Mouse (Mus musculus) thymus, postnatal 10 days (tissue): ENCODE data around the gene Tas1r2.

Experiments used
- DNase-seq, 2 experiments: peaks; one replicate each; pipeline ENCODE4 v3.0.0; 2021; ENCODE audit warnings: low spot score in 2 of 2

Tas1r2 gene

DNA sequence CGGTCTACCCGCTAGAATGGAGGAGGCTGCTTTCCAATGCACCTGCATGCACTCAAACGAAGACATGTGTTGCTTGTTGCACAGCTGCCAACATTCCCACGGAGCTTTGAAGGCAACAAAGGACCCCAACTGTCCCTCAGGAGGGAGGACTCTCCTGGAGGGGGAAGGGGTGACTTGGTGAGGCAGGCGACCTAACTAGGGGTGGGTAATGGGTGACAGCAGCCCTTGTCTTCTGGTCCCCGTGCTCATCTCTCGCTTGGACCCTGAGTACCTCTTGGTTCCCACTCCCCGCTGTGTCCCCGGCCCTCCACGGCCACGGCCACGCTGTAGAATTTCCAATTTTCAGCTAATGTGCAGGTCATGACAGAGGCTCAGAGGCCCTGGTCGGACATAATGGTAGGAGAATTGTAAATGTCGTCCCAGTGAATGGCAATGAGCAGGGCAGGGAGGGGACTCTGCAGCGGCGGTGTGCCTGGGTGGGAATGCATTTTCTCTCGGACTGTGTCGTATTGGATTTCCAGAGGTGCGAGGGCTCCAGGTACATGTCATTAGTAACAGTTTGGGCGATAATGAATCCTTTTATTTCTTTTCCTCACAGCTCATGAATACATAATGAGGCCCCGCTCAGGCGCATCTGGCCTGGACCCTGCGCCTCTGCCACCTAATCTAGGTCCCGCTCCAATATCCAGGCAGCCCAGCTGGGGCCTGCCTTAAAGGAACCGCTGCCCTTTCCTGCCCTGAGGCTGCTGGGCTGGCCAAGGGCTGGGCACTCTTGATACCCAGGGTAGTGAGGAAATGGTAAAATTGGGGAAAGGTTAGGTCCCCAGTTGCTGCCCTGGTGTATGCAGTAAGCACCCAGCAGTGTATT, 57.4 kb downstream of the Tas1r2 start:
- no peak for DNase-seq

DNA sequence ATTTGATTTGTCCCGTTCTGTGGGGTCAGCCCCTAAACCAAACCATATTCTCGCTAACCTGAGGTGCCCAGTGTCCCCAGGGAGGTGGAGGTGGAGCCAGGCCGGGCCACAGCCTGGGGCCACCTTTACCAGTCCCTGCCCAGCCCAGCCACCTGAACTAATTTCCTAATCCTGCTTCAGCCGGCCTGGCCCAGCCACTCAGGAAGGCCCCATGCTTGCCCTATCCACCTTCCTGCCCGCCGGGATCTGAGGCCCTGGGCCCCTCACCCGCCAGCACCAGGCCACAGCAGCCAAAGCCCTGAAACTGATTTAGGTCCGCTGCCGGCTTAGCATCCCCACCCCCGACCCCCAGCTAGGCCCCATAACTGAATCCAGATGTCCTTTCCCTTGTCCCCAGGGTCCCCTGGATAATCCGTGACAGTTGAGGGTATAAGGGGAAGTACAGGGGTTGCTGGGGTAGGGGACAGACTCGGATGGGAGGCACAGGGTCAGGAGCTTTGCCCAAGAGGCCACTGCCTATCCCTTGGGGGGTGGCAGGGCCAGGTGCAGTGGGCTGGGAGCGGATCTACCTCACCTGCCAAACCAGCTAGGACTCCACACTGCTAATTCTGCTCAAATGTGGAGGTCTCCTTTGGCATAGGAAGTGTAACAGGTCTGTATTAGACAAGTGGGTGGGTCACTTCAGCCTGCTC, 62.0 kb downstream of the Tas1r2 start:
- DNase-seq, result no peak

DNA sequence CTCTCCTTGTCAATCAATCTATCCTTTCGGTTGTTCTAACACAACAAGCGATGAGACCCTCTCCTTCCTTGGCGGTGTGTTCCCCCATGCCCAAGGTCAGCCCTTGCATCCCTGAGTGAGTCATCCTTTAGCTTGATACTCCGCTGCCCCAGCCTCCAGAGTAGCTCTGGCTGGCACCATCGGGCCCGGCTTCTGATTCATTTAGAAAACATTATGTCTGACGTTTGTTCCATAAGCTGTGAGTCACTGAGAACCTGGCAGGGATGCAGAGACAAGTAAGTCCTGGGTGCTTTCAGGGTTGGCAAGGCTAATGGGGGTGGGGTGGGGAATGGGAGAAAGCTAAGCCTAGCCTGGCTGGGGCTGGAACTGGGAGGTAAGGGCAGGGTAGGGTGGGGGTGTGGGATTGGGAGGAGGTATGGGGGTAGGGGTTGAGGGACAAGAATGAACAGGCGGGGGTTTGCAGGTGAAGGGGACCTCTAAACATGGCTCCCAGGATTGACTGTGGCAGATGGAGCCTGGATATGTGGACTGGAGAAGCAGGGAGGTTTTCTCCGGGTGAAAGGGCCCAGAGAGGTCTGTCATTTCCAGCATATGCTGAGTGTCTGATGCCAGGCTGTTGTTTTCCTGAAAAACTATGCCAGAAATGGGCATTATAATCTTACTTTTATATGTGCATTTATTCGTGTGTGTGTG, 63.3 kb downstream of the Tas1r2 start:
- no peak for DNase-seq

- no peak for DNase-seq
These were observed 65.6 kb downstream of the Tas1r2 start for GRCm38 (mm10) chr4:139718978-139719377.
